Mouse (Mus musculus) C2C12 (cell line): ENCODE results near the gene Trim26. TPM values are rescaled to one million over a fixed set of nuclear protein-coding genes. Genes with fewer than 3 reads are reported as not detected.

Experiments used
- H3K27me3 ChIP-seq: one replicate; pipeline ENCODE4 v1.6.1; 2011; ENCODE audit not compliant: control insufficient read depth, insufficient read depth, insufficient read length
- H3K36me3 ChIP-seq: one replicate; pipeline ENCODE4 v1.6.1; 2011; ENCODE audit not compliant: control insufficient read depth, insufficient read depth
- H3K4me3 ChIP-seq: one replicate; pipeline ENCODE4 v1.5.1; 2011; ENCODE audit warnings: mild to moderate bottlenecking, control low read depth; ENCODE audit not compliant: poor library complexity, insufficient read depth, severe bottlenecking
- H3K79me2 ChIP-seq: one replicate; pipeline ENCODE4 v1.6.1; 2011; ENCODE audit not compliant: control insufficient read depth, insufficient read depth
- H3K79me3 ChIP-seq: one replicate; pipeline ENCODE4 v1.6.1; 2011; ENCODE audit warnings: low read depth, control low read depth
- H3ac ChIP-seq: one replicate; pipeline ENCODE3; 2011; ENCODE audit warnings: low read depth; ENCODE audit not compliant: control insufficient read depth, insufficient read length
- CEBPB ChIP-seq: IDR thresholded peaks from one replicate; pipeline ENCODE4 v1.6.1; 2011; ENCODE audit warnings: low read depth, mild to moderate bottlenecking, control low read depth, moderate library complexity
- CTCF ChIP-seq: IDR thresholded peaks from one replicate; pipeline ENCODE4 v1.5.1; 2011; ENCODE audit not compliant: control insufficient read depth, insufficient read depth, insufficient read length
- FOSL1 ChIP-seq: IDR thresholded peaks from one replicate; pipeline ENCODE4 v1.8.0; 2011; ENCODE audit warnings: mild to moderate bottlenecking, low read length; ENCODE audit not compliant: poor library complexity, insufficient read depth, severe bottlenecking
- MAX ChIP-seq: IDR thresholded peaks from one replicate; pipeline ENCODE4 v1.6.1; 2011; ENCODE audit warnings: mild to moderate bottlenecking, control low read depth
- MYOD1 ChIP-seq: IDR thresholded peaks from one replicate; pipeline ENCODE4 v1.6.1; 2011; ENCODE audit warnings: low read depth; ENCODE audit not compliant: control insufficient read depth, insufficient read length
- MYOG ChIP-seq: IDR thresholded peaks from one replicate; pipeline ENCODE4 v1.6.1; 2011; ENCODE audit not compliant: control insufficient read depth, insufficient read length; ENCODE audit errors: extremely low read depth
- USF1 ChIP-seq: IDR thresholded peaks from one replicate; pipeline ENCODE4 v1.6.1; 2011; ENCODE audit warnings: low read depth, mild to moderate bottlenecking, control low read depth, moderate library complexity
- polyA plus RNA-seq: library from polyadenylated mRNA; unstranded; fragments of >200 nt; fragmentation: generic; extraction: Trizol; gene quantifications from one replicate; pipeline ENCODE4 v1.2.1, GENCODE M21; 2012; ENCODE audit warnings: missing spikeins

The Trim26 gene
- polyA plus RNA-seq, 1 experiment: 15.0 TPM

DNA sequence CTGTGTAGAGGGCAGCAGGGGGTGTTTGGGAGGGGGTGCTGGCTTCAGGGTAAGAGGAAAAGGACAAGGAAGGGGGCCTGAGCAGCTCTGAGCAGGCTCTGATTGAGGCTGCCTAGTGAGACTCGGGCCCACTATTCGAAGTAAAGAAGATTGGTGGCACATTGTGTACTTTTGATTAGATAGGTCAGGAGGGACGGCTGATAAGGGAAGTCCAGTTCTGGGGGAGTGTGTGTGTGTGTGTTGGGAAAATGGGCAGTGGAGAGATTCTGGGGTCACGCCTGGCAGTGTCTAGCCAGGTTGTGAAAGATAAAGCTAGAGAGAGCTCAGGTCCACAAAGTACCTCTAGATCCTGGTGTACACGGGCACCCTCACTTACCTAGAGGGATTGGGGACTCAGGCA, 14.7 kb downstream of the Trim26 start:
- Histone ChIP-seq H3K4me3 (no peak overlapping the region), H3K79me3 (no peaks in the 10 kb centered on the region), H3K79me2 (no peaks in the 10 kb centered on the region), H3K27me3 (no peaks in the 10 kb centered on the region), H3K36me3 (peaks cover 32% of the 10 kb centered on the region), H3ac (no peak overlapping the region)
- TF ChIP-seq MYOG (no peak), USF1 (no peak), FOSL1 (no peak), MAX (no peak), CEBPB (no peak), CTCF (no peak), MYOD1 (no peak)

DNA sequence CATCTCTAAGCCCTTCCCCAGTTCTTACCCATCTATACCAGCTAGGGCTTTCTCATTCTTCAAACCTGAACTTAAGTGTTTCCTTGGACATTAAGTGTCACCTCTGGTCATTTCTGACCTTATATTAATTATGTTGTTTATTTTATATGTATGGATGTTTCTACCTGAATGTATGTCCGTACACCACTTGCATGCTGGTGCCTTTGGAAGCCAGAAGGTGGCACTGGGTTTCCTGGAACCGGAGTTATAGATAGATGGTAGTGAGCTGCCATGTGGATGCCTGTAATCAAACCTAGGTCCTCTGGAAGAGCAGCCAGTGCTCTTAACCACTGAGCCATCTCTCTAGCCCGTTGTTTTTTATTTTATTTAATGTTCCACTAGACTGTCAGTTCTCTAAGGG, 18.6 kb downstream of the Trim26 start:
- Histone ChIP-seq H3K79me2 (no peaks in the 10 kb centered on the region), H3K27me3 (no peaks in the 10 kb centered on the region), H3K4me3 (no peak overlapping the region), H3ac (no peak overlapping the region), H3K36me3 (peaks cover 57% of the 10 kb centered on the region), H3K79me3 (no peaks in the 10 kb centered on the region)
- TF ChIP-seq FOSL1: no peak
- no peak for TF ChIP-seq CTCF
- TF ChIP-seq USF1: no peak
- no peak for TF ChIP-seq MYOD1
- TF ChIP-seq CEBPB: no peak
- TF ChIP-seq MYOG: no peak

DNA sequence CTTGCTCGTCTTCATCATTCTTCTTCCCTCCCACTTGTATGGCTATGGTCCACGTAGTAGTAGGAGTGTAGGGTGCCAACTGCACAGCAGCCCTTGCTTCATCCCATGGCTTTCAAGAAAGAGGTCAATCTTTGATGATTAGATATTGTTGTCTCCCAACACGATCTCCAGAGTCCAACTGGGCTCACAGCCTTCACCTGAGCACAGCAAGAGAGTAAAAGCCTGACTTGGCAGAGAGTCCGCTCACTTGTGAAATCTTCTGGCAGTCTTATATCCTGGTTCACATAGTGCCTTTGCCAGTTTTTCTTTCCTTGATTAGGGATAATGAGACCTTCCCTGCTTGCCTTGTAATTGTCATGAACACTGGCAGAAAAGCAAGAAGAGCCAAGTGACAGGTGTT, 19.3 kb downstream of the Trim26 start:
- H3K36me3 ChIP-seq: peaks cover 49% of the 10 kb centered on the region
- no peak overlapping the region for H3ac ChIP-seq
- H3K4me3 ChIP-seq: no peak overlapping the region
- H3K27me3 ChIP-seq: no peaks in the 10 kb centered on the region
- no peaks in the 10 kb centered on the region for H3K79me3 ChIP-seq
- no peaks in the 10 kb centered on the region for H3K79me2 ChIP-seq
- no peak for TF ChIP-seq MYOG
- TF ChIP-seq MAX: no peak
- no peak for TF ChIP-seq MYOD1
- TF ChIP-seq FOSL1: no peak
- no peak for TF ChIP-seq CEBPB
- TF ChIP-seq USF1: no peak
- TF ChIP-seq CTCF: no peak

DNA sequence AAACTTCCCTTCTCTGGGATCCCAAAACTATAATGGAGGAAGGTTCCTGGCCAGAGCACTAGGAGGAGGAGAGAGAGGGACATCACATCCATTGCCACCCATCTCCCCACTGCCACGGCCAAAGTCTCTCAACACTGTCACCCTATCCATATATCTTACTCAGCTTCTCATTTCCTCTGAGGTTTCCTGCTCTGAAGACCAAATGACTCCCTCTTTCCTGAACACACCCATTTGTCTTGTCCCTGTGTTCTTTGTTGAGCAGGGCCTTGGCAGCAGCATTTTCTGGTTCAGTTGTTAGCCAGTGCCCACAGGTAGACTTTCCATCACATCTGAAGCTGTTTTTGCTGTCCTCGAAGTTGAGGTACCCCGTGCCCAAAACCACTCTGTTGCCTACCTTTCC, 21.2 kb downstream of the Trim26 start:
- Histone ChIP-seq H3K36me3 (peaks cover 45% of the 10 kb centered on the region), H3K27me3 (no peaks in the 10 kb centered on the region), H3K4me3 (no peak overlapping the region), H3K79me3 (no peaks in the 10 kb centered on the region), H3ac (no peak overlapping the region), H3K79me2 (no peaks in the 10 kb centered on the region)
- TF ChIP-seq MYOG: no peak
- TF ChIP-seq CTCF: no peak
- no peak for TF ChIP-seq CEBPB
- TF ChIP-seq MAX: no peak

DNA sequence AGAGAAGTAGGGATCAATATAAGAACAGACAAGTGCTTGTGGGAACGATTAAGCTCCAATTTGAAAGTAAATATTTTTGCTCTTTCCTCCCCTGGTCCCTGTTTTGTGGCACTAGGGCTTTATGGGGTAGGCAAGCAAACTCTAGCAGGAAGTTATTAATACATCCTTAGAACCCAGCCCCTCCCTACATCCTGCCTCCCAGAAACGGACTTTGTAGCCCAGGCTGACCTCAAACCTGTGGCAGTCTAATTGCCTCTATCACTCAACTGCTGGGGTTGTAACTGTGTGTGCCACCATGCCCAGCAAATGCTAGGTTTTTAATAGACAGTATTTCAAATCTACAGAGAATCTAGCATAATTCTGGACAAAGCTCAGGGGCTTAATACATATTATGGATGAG, 24.7 kb downstream of the Trim26 start:
- Histone ChIP-seq H3K4me3 (no peak overlapping the region), H3ac (no peak overlapping the region), H3K79me3 (no peaks in the 10 kb centered on the region), H3K36me3 (peaks cover 24% of the 10 kb centered on the region), H3K27me3 (peaks cover 2% of the 10 kb centered on the region), H3K79me2 (no peaks in the 10 kb centered on the region)
- no peak for TF ChIP-seq CTCF
- no peak for TF ChIP-seq CEBPB
- no peak for TF ChIP-seq MYOD1
- TF ChIP-seq MAX: no peak
- TF ChIP-seq FOSL1: no peak
- TF ChIP-seq USF1: no peak
- no peak for TF ChIP-seq MYOG

DNA sequence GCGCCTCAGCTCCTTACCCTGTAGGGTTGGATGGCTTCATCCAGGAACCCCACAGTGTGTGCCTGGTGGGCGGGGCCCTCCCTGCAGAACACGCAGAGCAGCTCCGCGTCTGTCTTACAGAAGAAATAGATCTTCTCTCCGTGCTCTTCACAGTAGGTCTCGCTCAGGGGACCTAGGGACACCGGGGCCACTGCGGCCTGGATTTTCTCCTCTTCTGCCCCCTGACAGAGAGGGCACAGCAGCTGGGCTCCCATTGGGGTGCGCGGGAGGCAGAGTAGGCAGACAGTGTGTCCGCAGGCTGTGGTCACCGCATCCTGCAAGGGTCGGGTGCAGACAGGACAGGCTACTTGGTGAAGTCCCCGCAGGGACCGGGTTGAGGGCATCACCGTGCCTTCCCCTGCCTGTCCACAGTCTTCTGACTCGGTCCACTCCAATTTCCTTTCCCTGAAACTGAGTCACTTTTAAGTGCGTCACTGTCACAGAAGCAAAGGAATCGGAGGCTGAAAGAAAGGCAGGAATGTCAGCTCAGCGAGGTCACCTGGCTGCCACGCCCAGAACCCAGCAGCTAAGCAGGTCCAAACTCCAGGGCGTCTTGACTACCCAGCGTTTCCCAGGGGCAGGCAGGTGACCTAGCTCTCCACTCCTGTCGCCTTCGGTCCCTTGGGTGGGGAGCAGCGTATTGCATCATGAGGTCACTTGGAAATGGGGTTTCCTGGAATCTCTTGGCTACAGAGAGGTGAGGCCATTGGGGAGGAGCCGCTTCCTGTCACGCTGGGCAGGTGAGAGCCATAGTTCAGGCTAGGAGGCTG, 30.0 kb downstream of the Trim26 start, which contains the start of gene Trim15:
Trim15 (minus strand) TSS at position 492 of the 809 bp plus-strand sequence.
- Histone ChIP-seq H3K79me3 (no peaks in the 10 kb centered on the region), H3K4me3 (no peak within 1 kb of the TSS), H3K36me3 (no peaks in the 10 kb centered on the region), H3K79me2 (no peaks in the 10 kb centered on the region), H3K27me3 (peaks cover 7% of the 10 kb centered on the region), H3ac (no peak within 1 kb of the TSS)
- TF ChIP-seq MYOG (no peak), MAX (no peak), MYOD1 (no peak), USF1 (no peak), FOSL1 (no peak), CTCF (no peak), CEBPB (no peak)
